Mouse (Mus musculus): ENCODE data around the gene Creb3l2.
"Not testable (repeated sequence)": the region's sequence is repeated elsewhere in the genome, so short reads cannot be mapped to it uniquely, and the experiment has no call there.

Gene Creb3l2

DNA sequence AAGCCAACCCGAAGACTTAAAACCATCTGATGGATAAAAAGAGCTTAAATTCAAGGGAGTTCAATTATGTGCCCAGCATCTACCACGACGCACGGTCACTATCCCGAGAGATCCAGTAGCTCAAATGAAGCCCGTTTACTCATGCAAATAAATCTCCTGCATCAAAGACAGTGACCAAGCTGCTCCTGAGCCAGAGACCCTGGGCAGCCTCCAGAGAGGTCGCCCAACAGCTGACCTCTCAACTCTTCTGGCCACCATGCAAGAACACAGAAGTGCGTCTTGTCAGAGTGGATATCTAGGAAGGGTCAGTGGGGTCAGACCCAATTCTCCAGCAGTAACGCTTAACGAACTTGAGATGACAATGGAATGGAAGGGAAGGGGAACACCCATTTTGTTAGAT is 35.9 kb downstream of the Creb3l2 start:
- DNase-seq: no peak

DNA sequence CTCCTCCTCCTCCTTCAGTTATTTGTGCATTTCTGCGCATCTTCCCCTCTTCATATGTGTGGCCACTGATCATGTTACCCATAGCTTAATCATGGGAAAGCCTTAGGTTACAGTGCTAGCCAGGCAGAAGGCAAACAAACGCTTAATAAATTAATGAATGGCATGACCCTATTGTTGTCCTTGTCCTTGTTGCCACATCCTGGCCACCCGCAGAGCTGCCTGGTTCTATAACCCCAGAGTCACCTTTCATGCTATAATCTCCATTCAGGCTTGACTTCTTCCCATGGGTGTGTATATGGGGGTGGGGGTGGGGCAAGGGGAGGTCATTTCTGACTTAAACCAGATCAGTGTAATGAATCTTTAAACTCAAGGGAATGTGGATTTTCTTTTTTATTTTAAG is 37.6 kb downstream of the Creb3l2 start:
- DNase-seq: no peak

DNA sequence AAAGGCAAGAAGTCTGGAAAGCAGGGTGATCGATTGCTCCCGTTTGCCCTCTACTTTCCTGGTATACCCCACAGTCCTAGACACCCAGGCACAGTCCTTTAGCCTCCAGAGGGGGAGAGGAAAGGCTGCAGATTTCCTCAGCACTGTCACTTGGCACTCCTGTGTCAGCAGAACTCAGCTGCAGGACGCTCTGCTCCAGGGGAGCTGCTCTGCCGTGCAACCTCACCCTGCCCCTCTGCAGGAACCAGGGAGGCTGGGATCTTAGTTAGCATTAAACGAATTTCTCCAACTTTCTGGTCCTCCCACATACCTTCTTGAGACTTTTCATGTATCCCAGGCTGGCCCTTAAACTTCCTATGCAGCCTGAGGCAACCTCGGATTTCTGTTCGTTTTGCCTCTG is 40.0 kb downstream of the Creb3l2 start:
- no peak for DNase-seq

DNA sequence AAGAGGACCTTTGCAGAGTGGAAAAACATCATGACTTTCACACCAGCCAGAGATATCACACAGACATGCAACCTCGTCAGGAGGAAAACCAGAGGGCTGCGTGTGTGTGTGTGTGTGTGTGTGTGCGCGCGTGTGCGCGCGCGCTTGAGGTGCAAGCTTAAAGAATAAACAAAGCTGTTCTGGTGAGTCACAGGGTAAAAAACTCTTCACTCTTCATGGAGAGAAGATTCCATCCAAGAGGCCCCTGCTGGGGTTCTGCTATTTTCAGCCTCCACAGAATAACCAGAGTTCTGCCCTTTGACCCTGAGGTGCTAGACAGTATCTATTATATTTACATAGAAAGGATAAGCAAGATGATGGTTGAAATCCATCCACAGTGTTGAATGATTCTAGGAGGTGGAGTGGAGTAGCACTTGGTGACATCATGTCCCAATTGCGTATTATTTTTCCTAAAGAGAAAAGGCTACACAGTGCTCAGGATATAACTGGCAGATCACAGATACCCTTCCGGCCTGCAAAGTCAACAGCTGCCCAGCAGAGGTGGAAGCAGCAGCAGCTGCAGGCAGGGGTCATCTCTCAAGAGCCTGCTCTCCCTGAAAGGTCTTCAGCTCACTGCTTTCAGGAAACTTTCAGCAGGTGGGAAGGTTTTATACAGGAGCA is 41.0 kb downstream of the Creb3l2 start:
- DNase-seq: peak; percentile 82

DNA sequence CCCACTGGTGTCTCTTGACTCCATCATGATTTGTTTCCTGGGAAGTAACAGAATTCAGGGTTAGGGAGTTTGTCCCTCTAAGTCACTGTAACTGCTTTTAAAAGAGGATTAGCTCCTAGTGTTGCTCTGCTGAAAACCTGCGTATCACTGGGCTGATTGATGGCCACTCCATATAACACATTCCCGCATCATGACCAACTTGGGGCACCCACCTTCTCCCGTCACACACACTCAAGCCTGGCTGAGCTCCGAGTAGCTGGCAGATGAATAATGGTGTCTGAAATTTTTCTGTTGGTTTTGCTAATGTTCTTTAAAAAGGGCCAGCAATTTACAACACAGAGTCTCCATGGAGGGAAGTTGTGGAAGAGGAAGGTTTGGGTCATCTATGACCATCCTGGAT is 41.8 kb downstream of the Creb3l2 start:
- peak; percentile 51 for DNase-seq

DNA sequence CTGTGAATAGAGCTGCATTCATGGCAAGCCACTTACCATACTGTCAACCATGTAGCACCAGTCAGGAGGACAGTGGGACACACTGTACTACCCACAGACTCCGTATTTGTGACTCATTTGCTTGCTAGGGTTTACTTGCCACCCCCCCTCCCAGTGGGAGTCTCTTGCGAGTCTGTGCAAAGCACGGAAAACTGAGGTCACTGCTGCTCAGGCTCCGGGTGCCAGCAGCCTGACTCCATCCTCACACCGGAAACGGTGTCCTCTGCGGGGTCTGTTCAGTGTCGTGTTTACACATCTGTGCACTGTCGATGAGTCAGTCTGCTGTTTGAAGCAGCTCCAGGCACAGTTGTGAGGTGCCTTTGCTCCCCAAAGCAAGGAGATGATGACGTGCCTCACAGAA is 43.0 kb downstream of the Creb3l2 start:
- DNase-seq: peak; percentile 81

DNA sequence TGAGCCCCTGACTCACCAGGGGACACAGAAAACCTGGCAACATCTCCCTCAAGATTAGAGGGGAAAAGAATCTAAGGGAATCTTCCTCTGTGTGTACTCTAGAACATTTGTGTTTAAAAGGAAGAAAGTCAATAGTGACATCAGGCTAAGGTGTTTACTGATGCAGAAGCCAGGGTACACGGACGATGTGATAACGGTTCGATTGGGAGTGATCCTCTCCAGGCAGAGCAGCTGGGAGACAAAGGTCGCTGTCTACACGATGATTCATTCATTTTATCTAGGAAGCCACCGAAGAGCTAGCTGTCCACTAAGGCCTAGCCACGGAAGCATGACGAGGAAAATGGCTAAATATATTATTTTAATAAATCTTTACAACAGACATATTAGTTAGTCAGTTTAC is 44.0 kb downstream of the Creb3l2 start:
- DNase-seq: no peak

DNA sequence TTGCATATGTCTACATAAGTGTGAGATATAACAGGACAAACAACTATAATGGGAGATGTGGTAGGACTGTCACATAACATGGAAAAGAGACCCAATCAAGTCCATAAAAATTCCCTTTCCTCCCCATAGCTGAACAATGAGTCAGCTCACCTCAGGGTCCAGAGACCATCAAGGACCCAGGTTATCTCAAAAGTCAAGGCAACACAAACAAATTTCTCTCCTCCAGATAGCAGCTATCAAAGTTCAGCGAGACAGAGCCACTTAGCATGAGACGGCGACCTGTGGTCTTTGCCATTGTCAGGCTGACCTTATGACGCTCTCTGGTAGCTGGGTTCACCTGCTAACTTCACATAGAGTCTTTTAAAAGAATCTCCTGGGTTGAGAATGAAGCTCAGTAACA is 44.7 kb downstream of the Creb3l2 start:
- no peak for DNase-seq

DNA sequence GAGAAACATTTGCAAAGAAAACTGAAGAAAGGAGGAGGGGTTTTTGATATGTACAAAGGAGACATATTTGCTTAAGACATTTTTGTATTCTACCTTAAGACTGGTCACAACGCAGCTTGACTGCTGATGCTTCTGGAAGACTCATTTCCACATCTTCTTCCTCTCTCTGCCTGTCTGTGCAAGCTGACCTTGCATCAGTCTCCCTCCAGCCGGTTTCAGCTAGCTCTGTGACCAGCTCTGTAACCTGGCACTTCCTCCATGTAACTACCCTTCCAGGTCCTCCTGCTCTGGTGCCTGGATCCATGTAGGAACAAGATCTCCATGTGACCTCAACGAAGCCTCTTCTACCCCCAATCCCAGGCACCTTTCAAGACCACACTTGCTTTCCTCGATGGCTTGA is 45.8 kb downstream of the Creb3l2 start:
- DNase-seq: no peak

DNA sequence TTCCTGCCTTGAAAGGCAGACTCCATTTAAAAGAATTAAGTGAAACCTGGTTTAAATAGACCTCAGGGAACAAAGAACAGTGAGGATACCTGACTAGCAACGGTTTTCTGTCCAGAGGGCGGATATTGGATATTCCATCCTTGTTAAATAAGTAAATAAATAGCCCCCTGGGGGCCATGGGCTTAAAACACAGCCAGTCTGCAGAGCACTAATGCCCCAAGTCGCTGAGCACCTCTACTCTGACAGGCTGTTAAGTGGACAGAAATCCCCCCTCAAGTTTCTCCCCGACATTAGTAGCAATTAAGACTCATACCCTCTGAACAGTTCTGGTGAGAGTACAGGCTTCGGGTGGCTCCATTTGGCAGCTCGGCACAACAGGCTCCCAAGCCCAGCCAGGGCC is 48.7 kb downstream of the Creb3l2 start:
- DNase-seq: no peak

DNA sequence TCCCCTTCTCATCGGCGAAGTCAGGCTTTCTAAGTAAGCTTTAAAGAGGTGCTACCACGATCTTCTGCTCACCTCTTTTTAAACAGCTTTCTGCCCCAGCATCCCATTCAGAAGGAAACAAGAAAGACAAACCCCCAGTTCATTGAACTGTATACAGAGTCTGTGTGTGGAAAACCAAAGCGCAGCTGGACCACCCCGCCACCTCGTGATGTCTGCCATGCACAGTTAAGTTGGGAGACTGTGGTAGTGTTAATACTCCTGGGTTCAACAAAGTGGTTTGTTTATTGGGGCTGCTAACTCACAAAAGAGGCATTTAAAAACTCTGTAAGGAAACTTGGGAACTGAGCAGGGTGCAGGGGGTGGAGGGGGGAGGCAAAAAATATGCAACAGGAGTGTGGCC is 49.7 kb downstream of the Creb3l2 start:
- DNase-seq: no peak

DNA sequence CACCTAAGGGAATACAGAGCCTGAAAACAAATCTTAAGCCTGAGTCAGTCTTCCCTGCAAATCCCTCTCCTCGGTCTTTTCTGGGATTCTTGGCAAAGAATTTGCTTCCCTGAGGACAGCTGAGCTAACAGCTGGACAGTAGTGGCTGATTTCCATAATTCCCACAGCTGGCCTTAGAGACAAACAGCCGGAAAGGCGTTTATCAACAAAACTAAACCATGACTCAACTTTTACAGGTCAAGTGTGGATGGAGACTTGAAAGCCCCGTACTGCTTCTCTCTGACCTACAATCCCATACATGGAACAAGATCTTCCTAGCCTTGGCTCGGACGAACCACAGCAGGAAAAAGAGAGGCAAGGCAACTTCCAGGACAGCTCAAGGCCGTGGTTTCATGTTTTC is 50.6 kb downstream of the Creb3l2 start:
- DNase-seq: peak; percentile 77

DNA sequence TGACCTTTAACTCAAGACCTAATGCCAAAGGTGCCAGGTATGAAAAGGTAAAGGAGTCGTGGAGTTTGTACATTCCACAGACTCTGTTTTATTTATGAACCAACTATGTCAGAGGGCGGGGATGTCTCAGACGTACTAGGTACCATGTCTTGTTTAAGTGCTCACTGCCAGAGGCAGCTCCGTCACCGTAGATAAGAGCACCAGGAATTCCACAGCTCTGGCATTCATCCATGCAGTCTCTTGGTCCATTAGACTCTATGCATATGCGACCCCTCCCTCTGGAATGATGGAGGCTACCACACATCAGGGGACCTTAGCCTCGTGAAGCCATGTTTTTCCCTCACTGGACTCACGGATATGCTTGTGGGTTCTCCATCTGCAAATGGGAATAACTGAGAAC is 53.0 kb downstream of the Creb3l2 start:
- peak; percentile 35 for DNase-seq

DNA sequence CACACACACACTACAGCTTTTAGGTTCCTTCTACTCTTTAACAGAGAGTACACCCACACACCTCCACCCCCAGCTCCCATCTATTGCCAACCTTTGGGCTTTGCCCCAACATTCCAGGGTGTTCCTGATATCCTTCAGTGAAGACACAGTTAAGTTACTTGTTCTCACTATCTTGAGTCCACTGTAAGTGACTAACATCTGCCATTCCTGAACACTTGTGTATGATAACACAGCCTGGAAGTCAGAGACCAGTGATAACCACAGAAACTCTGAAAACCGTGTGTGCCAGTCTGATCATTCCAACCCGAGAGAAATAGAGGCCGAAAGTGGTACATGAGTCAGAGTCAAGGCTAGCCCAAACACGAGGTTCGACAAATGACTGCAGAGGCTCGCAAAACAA is 53.4 kb downstream of the Creb3l2 start:
- no peak for DNase-seq

DNA sequence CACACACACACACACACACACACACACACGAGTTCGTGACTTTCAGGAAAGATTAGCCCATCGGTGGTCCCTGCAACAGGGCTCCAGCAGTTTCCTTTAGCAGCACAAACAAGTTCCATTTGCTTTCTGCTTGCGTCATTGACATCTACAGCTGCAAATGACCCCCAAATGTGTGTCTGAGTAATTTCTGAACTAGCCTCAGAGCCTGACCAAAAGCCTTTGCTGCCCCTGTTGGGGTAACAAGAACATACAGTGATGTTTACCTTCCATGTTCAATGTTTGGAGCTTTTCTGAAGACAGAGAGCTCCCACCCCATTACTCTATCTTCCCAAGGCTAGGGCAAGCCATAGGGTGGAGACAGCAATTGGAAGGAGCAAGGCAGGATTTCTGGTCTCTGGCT is 54.7 kb downstream of the Creb3l2 start:
- no peak for DNase-seq

DNA sequence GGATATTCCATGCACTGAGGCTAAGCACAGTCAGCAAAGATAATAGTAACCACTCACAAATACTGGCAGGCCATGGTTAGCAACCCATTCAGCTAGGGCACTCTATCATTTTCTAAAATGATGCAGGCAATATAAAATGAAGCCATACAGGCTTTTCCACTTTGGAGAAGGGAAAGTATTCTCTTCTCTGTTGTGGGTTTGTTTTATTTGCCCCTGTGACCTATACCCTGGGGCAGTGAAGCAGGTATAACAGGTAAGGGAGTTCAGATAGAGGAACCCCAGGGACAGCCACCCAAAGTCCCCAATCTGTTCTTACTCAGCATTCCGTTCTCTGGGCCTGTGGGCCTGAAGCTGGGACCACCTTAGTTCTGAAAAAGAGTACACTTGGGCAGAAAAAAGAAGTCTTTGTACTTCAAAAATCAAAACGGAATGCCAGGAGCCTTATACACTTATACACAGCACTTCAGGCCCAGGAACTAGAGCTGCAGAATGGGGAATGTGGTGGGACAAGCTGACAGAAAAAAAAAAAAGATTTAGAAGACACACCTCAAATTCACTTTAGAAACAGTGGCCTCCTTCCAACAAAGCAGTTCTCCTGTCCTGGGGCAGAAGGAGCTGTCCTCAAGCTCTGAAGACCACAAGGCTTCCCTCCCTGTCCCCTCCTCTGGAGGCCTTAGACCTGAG is 56.2 kb downstream of the Creb3l2 start:
- no peak for DNase-seq

DNA sequence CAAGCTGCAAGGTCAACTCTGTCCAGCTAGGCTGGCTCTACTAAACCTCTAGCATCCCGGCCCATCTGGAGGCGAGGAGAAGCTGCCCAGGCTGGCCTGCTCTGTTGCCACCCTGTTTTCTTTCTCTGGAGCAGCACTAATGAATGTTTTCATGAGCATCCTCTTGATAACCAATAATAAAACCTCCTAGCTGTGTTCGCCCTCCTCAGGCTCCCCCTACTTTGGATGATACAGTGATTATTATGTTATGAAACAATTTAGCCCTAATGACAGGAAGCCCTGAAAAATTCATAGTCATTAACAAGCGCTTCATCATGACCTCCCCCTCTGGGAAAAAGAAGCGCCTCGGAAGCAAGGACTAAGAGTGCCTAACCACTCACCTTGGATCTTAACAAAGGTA is 59.2 kb downstream of the Creb3l2 start:
- no peak for DNase-seq

DNA sequence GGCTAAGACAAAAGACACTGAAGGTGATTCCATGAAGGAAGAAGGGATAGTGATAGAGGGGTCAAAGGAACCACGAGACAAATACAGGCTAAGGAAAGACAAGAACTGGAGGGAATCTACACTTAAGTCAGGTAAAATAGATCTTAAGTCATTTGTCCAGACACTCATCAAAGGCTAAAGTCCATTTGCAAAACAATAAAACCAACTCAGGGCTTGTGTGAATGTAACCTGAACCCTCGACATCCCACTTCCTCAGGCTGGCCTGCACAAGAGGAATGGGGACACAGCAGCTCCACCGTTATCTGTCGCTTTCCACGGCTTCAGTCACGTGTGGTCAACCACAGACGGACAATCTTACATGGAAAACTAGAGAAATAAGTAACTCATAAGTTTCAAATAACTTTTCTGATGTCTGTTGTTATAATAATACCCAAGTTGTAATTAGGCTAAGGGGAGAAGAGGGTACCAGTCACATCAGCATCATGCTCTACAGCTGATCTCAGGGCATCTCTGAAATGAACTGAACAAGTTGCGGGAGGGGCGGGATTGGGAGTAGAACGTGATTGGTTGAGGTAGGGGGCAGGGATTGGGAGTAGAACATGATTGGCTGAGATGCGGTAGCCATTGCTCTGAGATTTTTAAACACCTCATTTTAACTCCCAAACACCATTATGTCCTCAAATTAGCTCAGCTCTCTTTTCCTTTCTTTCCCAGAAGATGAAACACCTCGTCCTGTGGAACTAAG is 63.9 kb downstream of the Creb3l2 start:
- no peak for DNase-seq

DNA sequence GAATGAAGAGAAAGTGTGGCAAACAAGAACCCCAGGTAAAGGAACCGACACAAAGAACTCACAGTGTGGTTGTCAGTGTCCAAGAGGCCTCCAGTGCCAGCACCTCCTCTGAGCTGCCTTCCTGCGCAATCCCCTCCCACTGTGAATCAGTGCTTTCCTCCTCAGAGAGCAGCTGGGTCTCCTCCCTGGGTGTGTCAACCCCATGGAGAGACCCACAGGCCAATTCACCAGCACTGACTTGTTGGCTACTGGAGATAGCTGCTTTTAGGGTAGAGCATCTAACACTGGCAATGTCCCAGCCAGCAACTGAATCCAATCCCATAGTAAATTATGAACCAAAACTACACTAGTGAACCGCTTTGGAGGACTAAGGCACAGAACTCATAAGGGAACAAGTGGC is 64.6 kb downstream of the Creb3l2 start:
- DNase-seq: not testable (repeated sequence)

DNA sequence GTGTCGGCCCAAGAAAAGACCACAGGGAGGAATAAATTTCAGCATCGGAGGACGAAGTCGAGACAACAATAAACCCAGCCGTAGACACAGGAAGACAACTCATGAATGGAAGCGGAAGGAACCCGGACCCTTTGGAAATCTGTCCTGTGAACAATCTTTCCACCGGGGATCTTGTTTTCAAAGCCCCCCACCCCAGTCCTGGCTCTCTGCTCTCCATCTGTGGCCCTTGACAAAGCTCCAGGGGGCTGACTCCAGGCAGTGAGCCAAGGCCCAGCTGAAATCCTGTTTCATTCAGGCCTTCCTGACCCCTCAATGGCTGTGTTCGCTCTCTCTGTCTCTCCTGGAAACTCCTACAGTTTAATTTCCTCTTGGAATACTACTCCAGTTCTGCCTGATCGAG is 66.5 kb downstream of the Creb3l2 start:
- peak; percentile 47 for DNase-seq

DNA sequence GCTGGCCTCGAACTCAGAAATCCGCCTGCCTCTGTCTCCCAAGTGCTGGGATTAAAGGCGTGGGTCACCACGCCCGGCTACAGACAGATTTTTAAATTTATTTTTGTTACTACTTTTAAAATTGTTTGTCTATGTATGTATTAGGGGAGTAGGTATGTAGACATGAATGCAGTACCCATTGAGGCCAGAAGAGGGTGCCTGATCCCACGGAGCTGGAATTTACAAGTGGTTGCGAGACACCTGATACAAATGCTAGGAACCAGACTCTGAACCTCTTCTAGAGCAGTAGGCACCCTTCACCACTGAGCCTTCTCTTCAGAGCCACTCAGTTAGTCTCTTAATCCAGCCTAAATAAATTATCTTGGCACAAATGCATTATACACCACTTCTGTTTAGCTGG is 70.6 kb downstream of the Creb3l2 start:
- DNase-seq: peak; percentile 51

DNA sequence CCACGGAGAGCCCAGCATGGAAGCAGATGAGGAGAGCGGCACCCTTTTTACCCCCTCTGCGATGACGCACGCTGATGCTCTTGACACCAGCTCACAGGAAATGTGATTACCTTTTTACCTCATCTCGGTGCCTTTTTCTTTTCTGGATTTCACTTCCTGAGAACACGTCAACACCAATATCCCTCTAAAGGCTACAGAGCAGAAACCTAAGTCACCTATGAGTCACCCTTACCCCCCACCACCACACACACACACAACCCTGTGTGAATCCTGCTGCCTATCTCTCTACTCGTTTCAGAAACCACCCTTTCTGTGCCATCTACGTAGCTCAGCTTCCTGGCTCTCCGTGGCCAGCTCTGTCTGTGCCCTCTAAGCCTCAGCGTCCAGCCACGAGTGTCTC is 71.4 kb downstream of the Creb3l2 start:
- no peak for DNase-seq

DNA sequence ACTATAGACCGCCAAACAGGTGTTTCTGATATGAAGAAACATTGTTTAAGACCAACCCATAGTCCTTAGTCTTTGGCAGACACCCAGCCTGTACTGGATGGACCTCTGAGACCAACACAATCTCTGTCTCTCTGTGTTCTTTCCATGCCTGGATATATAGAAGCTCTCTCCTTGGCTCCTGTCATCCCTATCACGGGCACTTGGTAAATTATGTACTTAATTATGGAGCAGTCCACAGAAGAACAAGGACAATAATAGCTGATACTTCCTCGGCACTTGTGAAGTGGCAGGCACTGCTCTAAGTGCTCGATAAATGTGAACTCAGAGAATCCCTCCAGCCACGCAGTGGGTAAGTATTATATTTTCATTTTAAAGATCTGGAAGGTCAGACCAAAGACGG is 72.2 kb downstream of the Creb3l2 start:
- DNase-seq: no peak

DNA sequence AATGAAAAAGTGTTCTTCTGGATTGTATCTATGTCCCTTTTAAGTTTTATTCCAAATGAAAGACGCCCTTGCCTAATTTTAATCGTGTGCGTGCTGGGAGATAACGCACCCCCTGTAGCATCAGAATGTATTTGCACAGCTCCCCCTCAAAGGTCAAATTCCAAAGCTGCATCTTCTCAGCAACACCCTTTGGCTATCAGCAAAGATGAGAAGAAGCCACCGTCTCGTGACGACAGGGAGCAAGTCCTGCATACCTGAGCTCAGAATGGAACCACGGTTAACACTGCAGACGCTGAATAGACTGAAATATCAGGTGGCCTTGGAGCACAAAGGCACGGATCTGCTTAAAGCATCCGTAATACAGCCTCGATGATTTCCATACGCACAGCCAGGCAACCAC is 73.7 kb downstream of the Creb3l2 start:
- no peak for DNase-seq
